Mouse (Mus musculus) c-Kit-negative CD71-positive TER-119-positive erythroid progenitor cells, embryonic 14.5 days (primary cell): ENCODE data around the gene Uri1.

ENCODE experiments used
- DNase-seq: peaks from one replicate; pipeline ENCODE4 v3.0.0-alpha.2; 2013; ENCODE audit warnings: low read depth, low spot score

Gene Uri1

GRCm38 (mm10) chr7:38013946-38014345 is 9.4 kb downstream of the Uri1 start:
- no peak for DNase-seq

- no peak for DNase-seq
Observed at GRCm38 (mm10) chr7:38012811-38013210, 10.5 kb downstream of the Uri1 start.

DNA sequence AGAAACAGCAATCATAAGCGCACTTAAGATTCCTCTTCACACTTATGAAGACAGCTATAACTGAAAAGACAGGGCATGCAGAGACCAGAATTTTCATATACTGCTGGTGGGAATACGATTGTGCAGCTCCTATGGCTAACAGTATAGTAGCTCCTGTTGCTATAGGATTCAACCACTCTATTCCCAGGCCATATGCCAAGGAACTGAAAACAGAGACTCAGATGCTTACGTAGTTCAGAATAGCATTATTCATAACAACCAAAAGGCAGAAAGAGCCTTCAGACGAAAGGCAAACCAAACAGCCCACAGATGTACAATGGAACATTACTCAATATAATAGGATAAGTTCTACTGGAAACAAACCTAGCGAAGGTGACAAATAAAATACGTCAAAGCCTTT is 15.0 kb downstream of the Uri1 start:
- no peak for DNase-seq

- DNase-seq = no peak
Observed at GRCm38 (mm10) chr7:38002451-38002850, 20.9 kb downstream of the Uri1 start.

DNA sequence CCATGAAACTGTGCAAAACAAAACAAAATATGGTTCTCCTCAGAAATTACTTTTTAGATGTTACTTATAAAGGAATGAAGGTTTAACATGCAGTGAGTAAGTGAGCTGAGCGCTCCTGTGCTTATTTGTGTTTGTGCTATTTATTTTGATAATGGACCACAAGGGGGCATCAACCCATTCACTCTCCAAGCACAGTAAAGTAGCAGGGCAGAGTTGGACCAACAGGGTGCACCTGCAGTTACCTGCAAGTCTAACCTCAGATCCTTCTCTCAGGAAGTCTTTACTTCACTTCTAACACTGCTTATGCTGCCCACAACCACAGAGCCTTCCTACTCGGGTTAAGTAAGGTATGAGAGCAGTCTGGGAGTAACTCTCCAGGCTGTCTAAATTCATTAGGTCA is 23.7 kb downstream of the Uri1 start:
- DNase-seq = no peak

- no peak for DNase-seq
Observed at GRCm38 (mm10) chr7:37992861-37993260, 30.5 kb downstream of the Uri1 start.

DNA sequence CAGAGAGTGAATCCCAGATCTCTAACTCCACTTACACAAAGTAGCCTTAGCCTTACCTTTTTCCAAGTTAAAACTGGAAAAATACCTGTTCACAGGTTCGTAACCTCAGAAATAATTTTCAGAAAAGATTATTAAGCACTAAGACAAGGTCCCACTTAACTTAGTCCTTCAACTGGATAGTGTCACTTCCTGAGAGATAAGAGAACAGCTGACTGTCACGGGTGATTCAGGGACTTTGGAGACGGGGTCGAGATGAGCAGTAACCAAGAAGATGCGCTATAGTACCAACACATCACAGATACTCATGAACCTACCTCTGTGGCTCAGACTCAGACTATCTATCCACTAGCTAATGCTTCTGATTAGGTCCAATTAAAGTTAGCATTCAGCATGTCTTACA is 38.5 kb downstream of the Uri1 start:
- DNase-seq = no peak

DNA sequence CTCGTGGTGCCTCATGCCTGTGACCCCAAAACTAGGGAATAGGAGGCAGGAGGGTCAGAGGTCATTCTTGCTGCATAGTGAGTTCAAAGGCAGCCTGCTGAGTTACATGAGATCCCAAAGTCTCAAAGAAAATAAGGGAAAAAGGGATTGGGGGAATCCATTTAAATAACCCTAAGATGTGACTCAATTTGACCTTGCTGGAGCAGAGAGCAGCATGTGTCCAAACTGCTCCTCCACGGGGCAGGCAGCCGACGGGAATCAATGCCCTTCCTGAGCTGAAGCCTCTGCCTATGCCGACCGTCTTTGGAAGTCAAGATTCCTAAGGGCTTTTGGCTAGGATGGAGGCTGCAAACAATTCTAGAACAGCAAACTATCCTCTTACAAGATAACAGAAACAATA is 39.9 kb downstream of the Uri1 start:
- DNase-seq = no peak

GRCm38 (mm10) chr7:37979729-37980128 is 43.6 kb downstream of the Uri1 start:
- no peak for DNase-seq

- DNase-seq = no peak
Observed at GRCm38 (mm10) chr7:37978412-37978811, 44.9 kb downstream of the Uri1 start.

GRCm38 (mm10) chr7:37977676-37978075 is 45.7 kb downstream of the Uri1 start:
- no peak for DNase-seq

- no peak for DNase-seq
Observed at GRCm38 (mm10) chr7:37972999-37973555, 50.3 kb downstream of the Uri1 start.

- DNase-seq = no peak
Observed at GRCm38 (mm10) chr7:37972571-37972970, 50.8 kb downstream of the Uri1 start.

DNA sequence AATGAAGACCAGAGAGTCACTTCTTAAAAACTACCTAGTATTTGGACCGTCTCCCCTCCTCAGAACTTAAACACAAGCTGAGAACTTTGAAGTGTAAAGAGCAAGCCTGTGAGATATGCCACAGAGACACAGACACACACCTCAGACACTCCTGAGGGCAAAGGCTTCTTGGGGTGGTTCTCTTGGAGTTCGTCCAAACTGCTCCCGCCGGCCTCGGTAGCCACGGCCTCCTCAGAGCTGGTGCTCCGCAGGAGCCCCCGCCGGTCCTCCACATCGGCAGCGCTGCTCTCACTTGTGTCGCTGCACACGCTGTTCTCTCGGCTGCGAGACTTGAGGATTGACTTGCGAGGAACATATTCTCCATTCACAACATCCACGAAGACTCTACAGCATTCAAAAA is 61.0 kb downstream of the Uri1 start:
- no peak for DNase-seq

DNA sequence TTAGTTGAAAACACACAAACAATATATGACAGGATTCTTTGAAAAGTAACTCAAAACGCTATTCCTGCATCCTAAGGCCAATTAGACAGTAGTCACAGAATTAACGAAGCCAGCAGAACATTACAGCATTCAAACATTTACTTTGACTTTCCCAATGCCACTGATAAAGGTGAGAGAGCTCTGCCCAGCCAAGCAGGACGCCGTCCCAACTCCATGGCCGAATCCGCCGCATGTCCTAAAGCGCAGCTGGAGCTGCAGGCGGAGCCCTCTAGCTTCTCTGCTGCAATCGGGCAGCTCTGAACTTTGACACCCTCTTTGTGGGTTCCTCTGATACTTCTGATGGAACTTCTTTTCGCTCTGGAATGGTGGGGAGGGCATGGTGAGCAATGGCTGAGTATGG is 62.1 kb downstream of the Uri1 start:
- DNase-seq = no peak

GRCm38 (mm10) chr7:37951841-37952240 is 71.5 kb downstream of the Uri1 start:
- DNase-seq = no peak

GRCm38 (mm10) chr7:37936459-37936858 is 86.9 kb downstream of the Uri1 start:
- no peak for DNase-seq

DNA sequence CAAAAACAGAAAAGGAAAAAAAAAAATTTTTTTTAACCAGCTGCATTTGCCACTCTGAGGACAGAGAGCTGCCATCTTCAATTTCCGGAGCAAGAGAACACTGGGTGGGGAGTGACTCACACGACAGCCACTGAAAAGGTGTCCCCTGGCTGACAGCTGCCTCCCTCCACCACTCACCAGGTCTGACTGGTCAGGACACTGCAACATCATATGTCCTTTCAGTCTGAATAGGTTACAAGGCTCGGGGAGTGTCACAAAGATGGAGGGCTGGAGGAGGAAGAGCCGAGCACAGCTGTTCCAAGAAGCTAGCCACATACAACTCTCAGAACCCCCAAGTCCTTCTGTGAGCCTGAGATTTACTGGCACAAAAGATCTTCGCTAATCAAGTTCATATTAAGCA is 87.6 kb downstream of the Uri1 start:
- no peak for DNase-seq

GRCm38 (mm10) chr7:37934770-37935182 is 88.6 kb downstream of the Uri1 start:
- no peak for DNase-seq

DNA sequence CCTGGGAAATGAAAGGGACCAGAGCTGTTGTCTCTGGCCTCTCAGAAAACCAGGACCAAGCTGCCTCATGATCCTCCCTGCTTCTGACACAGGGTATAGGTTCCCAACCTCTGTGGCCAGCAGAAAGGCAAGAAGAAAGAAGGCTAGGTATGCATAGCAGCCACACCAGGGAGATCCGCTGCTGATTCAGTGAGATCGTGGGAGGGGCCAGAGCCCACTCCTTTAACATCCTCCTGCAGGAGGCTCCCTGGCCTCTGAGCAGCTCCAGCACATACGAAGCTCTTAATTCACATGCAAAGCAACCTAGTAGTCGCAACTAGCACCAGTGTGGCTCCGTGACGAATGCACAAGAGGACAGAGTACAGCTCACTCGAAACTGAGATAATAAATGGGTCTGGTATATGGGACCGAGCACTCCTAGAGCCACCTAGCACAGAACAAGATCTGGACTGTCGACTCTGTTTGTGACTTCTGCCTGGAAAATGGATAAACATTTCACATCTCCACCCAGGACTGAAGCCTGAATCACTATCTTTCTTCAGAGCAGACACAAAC is 89.5 kb downstream of the Uri1 start:
- DNase-seq = no peak

DNA sequence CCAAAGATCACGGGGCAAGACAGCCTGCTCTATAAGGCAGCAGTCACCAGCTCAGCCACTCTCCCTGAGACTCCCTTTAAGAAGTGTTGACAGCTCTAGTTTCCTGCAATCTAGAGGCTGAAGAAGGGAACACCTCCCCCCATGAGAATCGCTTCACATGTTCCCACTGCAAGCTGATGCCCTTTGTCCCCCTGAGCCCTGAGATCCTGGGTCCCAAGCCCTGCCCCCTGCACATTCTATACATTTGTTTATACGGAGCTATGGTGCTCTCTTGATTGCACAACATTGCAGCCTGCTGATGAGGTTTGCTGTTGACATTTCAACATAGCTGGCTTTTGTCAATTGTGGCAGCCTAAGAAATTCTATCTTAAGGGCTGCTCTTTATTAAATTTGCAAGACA is 91.7 kb downstream of the Uri1 start:
- DNase-seq = no peak

GRCm38 (mm10) chr7:37929738-37930137 is 93.6 kb downstream of the Uri1 start:
- no peak for DNase-seq

DNA sequence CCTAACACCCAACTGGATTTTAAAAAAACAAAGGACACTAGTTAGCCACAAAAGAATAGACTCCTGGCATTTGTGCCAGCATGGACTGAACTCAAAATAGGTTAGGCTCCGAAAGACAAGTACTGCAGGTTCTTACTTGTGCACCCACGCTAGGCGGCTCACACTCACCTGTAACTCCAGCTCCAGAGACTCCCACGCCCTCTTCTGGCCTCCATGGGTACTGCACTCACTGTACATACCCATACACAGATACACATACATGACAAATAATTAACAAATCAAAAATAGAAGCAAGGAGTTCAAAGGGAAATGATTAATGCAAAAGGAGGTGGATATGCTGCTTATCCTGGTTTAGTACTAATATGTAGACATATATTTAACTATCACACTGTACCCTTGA is 100.4 kb downstream of the Uri1 start:
- no peak for DNase-seq
